Mouse (Mus musculus): ENCODE results near the gene Cltb.

- TF ChIP-seq CTCF (IDR thresholded peaks at IDR 0.05; ENCODE audit: borderline replicate concordance, extremely low read depth, insufficient read depth, insufficient read length) (no peak), POLR2A (IDR thresholded peaks at IDR 0.05; ENCODE audit: borderline replicate concordance, extremely low read depth, insufficient read depth, insufficient read length, poor library complexity, severe bottlenecking) (no peak)
Measured at GRCm38 (mm10) chr13:54650461-54650860, 39.3 kb upstream of the Cltb start.

All from brain, embryonic 14.5 days (tissue).